Mouse (Mus musculus): ENCODE results near the gene Dennd4c. TPM values are rescaled to one million over a fixed set of nuclear protein-coding genes. Genes with fewer than 3 reads are reported as not detected.

Dennd4c gene
- polyA plus RNA-seq, 1 experiment from 2014 or later, result 10.3 TPM

DNA sequence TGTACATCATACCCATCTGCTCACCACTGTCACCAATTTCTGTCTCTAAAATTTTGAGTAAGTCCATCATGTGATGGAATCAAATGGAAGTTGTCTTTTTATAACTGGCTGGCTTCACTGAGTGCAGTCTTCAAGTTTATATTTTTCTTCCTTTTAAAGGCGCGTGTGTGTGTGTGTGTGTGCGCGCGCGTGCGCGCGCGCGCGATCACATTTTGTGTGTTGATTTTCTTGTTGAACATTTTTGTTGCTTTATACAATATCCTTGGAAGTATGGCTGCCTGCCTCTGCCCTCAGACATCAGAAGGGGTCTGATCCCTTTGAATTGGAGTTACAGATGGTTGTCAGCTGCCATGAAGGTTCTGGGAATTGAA, 109.7 kb downstream of the Dennd4c start:
- Histone ChIP-seq H3K27ac (ENCODE audit: low read depth, low read length) (no peak overlapping the region), H3K27me3 (ENCODE audit: control insufficient read depth, insufficient read depth, low read length) (no peaks in the 10 kb centered on the region), H3K4me1 (ENCODE audit: control insufficient read depth, insufficient read depth, low read length) (0 out of 2 replicates have a peak, but pooled peaks cover 7% of the 10 kb centered on the region), H3K9ac (ENCODE audit: low read depth, low read length) (peak overlapping the region; percentile 72; the same call in 1 of the 2 replicates), H3K4me3 (ENCODE audit: low read length) (peak overlapping the region; percentile 99), H3K36me3 (ENCODE audit: control insufficient read depth, insufficient read depth, low read length) (peaks cover 24% of the 10 kb centered on the region), H3K9me3 (ENCODE audit: control insufficient read depth, low read length) (no peaks in the 10 kb centered on the region), H3K4me2 (replicated peaks; ENCODE audit: low read depth, low read length) (peak overlapping the region; percentile 79)
- 51% methylated on average over 12 of the region's 12 CpGs for WGBS
- ATAC-seq (ENCODE audit: low FRiP score, low TSS enrichment), result no peak

DNA sequence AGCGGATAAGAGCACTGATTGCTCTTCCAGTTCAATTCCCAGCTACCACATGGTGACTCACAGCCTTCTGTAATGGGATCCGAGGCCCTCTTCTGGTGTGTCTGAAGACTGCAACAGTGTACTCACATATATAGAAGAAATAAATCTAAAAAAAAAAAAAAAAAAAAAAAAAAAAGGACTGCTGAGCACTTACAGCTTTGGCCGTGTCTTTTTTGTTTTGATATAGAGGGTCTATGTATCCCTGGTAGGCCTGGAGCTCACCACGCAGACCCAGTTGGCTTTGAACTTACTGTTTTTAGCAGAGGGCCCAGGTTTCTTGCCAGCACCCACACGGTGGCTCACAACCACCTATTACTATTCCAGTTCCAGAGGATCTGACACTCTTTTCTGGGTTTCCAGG, 115.7 kb downstream of the Dennd4c start:
- 91% methylated on average over 5 of the region's 5 CpGs for WGBS
- H3K4me3 ChIP-seq (ENCODE audit: low read length), result no peak overlapping the region
- H3K9me3 ChIP-seq (ENCODE audit: control insufficient read depth, low read length), result no peaks in the 10 kb centered on the region
- no peak overlapping the region for H3K27ac ChIP-seq (ENCODE audit: low read depth, low read length)
- H3K36me3 ChIP-seq (ENCODE audit: control insufficient read depth, insufficient read depth, low read length), result no peaks in the 10 kb centered on the region
- no peaks in the 10 kb centered on the region for H3K4me1 ChIP-seq (ENCODE audit: control insufficient read depth, insufficient read depth, low read length)
- ATAC-seq (ENCODE audit: low FRiP score, low TSS enrichment), result no peak
- H3K9ac ChIP-seq (ENCODE audit: low read depth, low read length), result no peak overlapping the region
- no peak overlapping the region for H3K4me2 ChIP-seq (replicated peaks; ENCODE audit: low read depth, low read length)
- H3K27me3 ChIP-seq (ENCODE audit: control insufficient read depth, insufficient read depth, low read length), result no peaks in the 10 kb centered on the region

DNA sequence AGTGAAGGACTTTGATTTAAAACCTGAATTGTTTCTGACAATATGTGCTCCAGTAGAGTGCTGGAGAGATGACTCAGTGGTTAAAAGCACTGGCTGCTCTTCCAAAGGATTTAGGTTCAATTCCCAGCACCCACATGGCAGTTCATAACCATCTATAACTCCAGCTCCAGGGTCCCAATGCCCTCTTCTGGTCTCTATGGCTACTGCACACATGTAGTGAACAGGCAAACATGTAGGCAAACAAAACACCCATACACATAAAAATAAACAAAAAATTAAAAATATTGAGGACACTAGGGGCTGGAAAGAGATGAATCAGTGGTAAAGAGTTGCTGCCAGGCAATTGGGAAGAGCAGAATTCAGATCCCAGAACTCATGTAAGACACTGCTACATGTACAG, 123.6 kb downstream of the Dennd4c start:
- H3K27ac ChIP-seq (ENCODE audit: low read depth, low read length), result no peak overlapping the region
- H3K9me3 ChIP-seq (ENCODE audit: control insufficient read depth, low read length), result no peaks in the 10 kb centered on the region
- H3K9ac ChIP-seq (ENCODE audit: low read depth, low read length), result no peak overlapping the region
- H3K27me3 ChIP-seq (ENCODE audit: control insufficient read depth, insufficient read depth, low read length), result peaks cover 7% of the 10 kb centered on the region; the same call in 1 of the 2 replicates
- ATAC-seq (ENCODE audit: low FRiP score, low TSS enrichment), result no peak
- H3K4me2 ChIP-seq (replicated peaks; ENCODE audit: low read depth, low read length), result no peak overlapping the region
- no peaks in the 10 kb centered on the region for H3K36me3 ChIP-seq (ENCODE audit: control insufficient read depth, insufficient read depth, low read length)
- 0 out of 2 replicates have a peak, but pooled peaks cover 10% of the 10 kb centered on the region for H3K4me1 ChIP-seq (ENCODE audit: control insufficient read depth, insufficient read depth, low read length)
- H3K4me3 ChIP-seq (ENCODE audit: low read length), result no peak overlapping the region

DNA sequence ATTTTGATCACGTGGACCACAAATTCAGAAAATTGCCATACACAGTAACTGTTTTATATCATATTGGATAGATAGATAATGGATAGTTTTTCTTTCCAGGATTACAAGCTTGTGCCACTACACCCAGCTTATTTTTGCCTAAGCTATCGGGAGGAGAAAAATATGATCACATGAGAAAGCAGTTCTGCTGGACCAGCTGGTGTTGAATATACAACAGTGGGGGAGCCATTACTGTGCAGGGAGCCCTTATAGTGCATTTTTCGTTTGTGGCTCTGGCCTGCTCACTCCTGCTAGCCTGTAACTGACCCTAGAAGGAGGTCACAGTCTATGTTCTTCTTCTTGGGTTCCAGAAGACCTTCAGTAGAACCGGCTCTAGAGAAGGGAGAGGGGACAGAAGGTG, 124.7 kb downstream of the Dennd4c start:
- Histone ChIP-seq H3K27me3 (ENCODE audit: control insufficient read depth, insufficient read depth, low read length) (peaks cover 7% of the 10 kb centered on the region; the same call in 1 of the 2 replicates), H3K4me1 (ENCODE audit: control insufficient read depth, insufficient read depth, low read length) (0 out of 2 replicates have a peak, but pooled peaks cover 10% of the 10 kb centered on the region), H3K27ac (ENCODE audit: low read depth, low read length) (no peak overlapping the region), H3K9ac (ENCODE audit: low read depth, low read length) (no peak overlapping the region), H3K9me3 (ENCODE audit: control insufficient read depth, low read length) (no peaks in the 10 kb centered on the region), H3K4me2 (replicated peaks; ENCODE audit: low read depth, low read length) (no peak overlapping the region), H3K36me3 (ENCODE audit: control insufficient read depth, insufficient read depth, low read length) (no peaks in the 10 kb centered on the region), H3K4me3 (ENCODE audit: low read length) (no peak overlapping the region)
- 60% methylated on average over 4 of the region's 4 CpGs for whole genome bisulfite sequencing
- no peak for ATAC-seq (ENCODE audit: low FRiP score, low TSS enrichment)

DNA sequence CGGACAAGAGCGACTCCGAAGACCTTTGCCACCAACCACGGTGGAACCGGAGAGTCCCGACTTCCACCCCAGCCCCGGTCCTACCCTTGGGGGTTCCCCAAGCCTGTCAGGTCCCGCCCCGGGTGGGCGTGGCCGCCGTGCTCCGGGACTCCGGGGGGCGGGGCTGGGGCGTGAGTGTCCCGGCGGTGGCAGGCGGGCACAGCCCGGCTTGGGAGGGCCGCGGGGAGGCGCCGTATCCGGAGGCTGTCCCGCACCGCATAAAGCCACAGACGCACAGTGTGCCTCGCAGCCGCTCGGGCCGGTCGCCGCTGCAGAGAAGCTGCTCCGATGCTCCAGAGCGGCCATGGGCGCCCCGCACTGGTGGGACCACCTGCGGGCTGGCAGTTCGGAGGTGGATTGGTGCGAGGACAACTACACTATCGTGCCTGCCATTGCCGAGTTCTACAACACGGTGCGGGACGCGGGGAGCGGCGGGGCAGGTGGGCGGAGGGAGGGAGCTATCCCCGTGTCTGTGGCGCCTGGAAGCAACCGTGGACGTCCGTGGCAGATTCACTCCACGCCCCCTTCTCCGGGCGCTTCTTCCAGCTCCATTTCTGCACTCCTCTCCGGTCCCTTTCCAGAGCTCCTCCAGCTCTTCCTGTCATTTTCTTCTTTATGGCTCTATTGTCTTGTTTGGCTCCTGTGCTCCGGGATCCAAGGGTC, 125.9 kb downstream of the Dennd4c start, which contains the start of gene Acer2:
Gene Acer2 (plus strand): TSS at position 251 of the 702 bp plus-strand sequence.
- Histone ChIP-seq H3K4me3 (ENCODE audit: low read length) (peak within 1 kb of the TSS; percentile 71), H3K27ac (ENCODE audit: low read depth, low read length) (no peak within 1 kb of the TSS), H3K27me3 (ENCODE audit: control insufficient read depth, insufficient read depth, low read length) (peaks cover 7% of the 10 kb centered on the region; the same call in 1 of the 2 replicates), H3K9ac (ENCODE audit: low read depth, low read length) (peak within 1 kb of the TSS; percentile 66), H3K4me2 (replicated peaks; ENCODE audit: low read depth, low read length) (peak within 1 kb of the TSS; percentile 94), H3K36me3 (ENCODE audit: control insufficient read depth, insufficient read depth, low read length) (no peaks in the 10 kb centered on the region), H3K9me3 (ENCODE audit: control insufficient read depth, low read length) (no peaks in the 10 kb centered on the region), H3K4me1 (ENCODE audit: control insufficient read depth, insufficient read depth, low read length) (0 out of 2 replicates have a peak, but pooled peaks cover 10% of the 10 kb centered on the region)
- peak; percentile 92 for ATAC-seq (ENCODE audit: low FRiP score, low TSS enrichment)
- under 1% methylated on average over 57 of the region's 60 CpGs for WGBS

DNA sequence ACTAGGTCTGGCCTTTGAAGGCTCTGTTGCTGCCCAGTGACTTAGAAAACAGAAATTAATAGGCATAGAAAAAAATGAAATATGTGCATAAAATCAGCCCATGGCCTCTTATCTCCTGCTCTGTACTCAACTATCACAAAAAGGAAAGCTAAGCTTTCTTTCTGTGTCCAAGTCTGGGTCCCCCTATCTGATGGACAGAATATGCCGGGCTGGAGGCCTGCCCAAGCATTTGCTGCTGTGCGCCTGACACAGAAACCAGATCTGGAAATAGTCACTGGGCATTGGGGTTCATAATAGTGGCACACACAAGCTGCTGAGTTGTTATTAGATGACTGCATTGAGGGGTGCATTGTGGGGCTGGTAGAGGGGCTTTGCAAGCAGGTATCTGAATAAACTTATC, 131.1 kb downstream of the Dennd4c start:
- Histone ChIP-seq H3K9me3 (ENCODE audit: control insufficient read depth, low read length) (no peaks in the 10 kb centered on the region), H3K9ac (ENCODE audit: low read depth, low read length) (no peak overlapping the region), H3K27ac (ENCODE audit: low read depth, low read length) (no peak overlapping the region), H3K36me3 (ENCODE audit: control insufficient read depth, insufficient read depth, low read length) (no peaks in the 10 kb centered on the region), H3K27me3 (ENCODE audit: control insufficient read depth, insufficient read depth, low read length) (peaks cover 7% of the 10 kb centered on the region; the same call in 1 of the 2 replicates), H3K4me2 (replicated peaks; ENCODE audit: low read depth, low read length) (no peak overlapping the region), H3K4me3 (ENCODE audit: low read length) (no peak overlapping the region), H3K4me1 (ENCODE audit: control insufficient read depth, insufficient read depth, low read length) (0 out of 2 replicates have a peak, but pooled peaks cover 10% of the 10 kb centered on the region)
- WGBS, result 88% methylated on average over 2 of the region's 2 CpGs
- no peak for ATAC-seq (ENCODE audit: low FRiP score, low TSS enrichment)

DNA sequence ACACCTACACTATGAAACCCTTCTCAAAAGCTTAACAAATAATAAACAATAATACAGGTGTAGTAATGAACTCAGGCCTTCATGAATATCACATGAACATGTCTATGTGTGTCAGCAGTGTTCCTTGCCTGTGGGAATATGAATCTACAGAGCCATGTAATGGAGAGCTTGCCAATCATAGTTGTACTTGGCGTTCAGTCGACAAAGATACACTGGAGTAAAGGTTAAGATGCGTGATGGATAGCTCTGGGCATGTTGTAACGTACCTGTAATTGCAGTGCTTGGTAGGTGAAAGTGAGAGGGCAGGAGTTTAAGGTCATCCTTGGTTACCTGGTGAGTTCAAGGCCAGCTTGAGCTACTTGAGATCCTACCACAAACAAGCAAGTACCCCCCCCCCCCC, 132.8 kb downstream of the Dennd4c start:
- H3K27me3 ChIP-seq (ENCODE audit: control insufficient read depth, insufficient read depth, low read length), result no peaks in the 10 kb centered on the region
- 88% methylated on average over 4 of the region's 4 CpGs for WGBS
- 0 out of 2 replicates have a peak, but pooled peaks cover under 1% of the 10 kb centered on the region for H3K4me1 ChIP-seq (ENCODE audit: control insufficient read depth, insufficient read depth, low read length)
- no peak overlapping the region for H3K9ac ChIP-seq (ENCODE audit: low read depth, low read length)
- H3K4me3 ChIP-seq (ENCODE audit: low read length), result no peak overlapping the region
- H3K9me3 ChIP-seq (ENCODE audit: control insufficient read depth, low read length), result no peaks in the 10 kb centered on the region
- H3K4me2 ChIP-seq (replicated peaks; ENCODE audit: low read depth, low read length), result no peak overlapping the region
- no peak overlapping the region for H3K27ac ChIP-seq (ENCODE audit: low read depth, low read length)
- H3K36me3 ChIP-seq (ENCODE audit: control insufficient read depth, insufficient read depth, low read length), result no peaks in the 10 kb centered on the region
- no peak for ATAC-seq (ENCODE audit: low FRiP score, low TSS enrichment)

DNA sequence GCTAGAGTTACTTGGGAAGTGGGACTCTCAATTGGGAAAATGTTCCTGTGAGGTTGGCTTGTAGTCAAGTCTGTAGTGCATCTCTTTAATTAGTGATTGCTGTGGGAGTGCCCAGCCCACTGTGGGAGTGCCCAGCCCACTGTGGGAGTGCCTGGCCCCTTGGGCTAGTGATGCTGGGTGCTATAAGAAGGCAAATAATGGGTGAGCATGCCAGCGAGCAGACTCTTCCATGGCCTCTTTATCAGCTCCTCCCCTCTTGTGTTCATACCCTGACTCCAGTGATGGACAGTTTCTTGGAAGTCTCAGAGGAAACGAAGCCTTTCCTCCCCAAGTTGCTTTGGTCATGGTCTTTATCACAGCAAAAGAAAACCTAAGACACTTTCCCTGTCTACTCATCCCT, 134.1 kb downstream of the Dennd4c start:
- Histone ChIP-seq H3K9me3 (ENCODE audit: control insufficient read depth, low read length) (no peaks in the 10 kb centered on the region), H3K27me3 (ENCODE audit: control insufficient read depth, insufficient read depth, low read length) (no peaks in the 10 kb centered on the region), H3K4me3 (ENCODE audit: low read length) (no peak overlapping the region), H3K4me2 (replicated peaks; ENCODE audit: low read depth, low read length) (no peak overlapping the region), H3K9ac (ENCODE audit: low read depth, low read length) (no peak overlapping the region), H3K4me1 (ENCODE audit: control insufficient read depth, insufficient read depth, low read length) (0 out of 2 replicates have a peak, but pooled peaks cover 4% of the 10 kb centered on the region), H3K36me3 (ENCODE audit: control insufficient read depth, insufficient read depth, low read length) (peaks cover 3% of the 10 kb centered on the region; the same call in 1 of the 2 replicates), H3K27ac (ENCODE audit: low read depth, low read length) (no peak overlapping the region)
- ATAC-seq (ENCODE audit: low FRiP score, low TSS enrichment), result no peak
- 42% methylated on average over 2 of the region's 2 CpGs for whole genome bisulfite sequencing

DNA sequence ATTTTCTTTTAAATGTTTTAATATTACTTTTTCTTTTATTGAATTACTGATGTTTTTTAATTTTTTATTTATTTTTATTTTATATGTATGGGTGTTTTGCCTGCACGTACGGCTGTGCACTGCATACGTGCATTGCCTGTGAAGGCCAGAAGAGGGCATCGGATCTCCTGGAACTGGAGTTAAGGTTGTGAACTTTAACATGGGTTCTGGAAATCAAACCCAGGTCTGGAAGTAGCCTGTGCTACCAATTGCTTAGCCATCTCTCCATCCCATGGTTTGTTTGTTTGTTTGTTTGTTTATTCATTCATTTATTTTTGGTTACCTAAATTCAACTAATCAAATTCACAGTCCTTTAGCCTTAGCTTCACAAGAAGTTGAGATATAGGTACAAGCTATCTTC, 136.6 kb downstream of the Dennd4c start:
- no peak overlapping the region for H3K4me3 ChIP-seq (ENCODE audit: low read length)
- 51% methylated on average over 4 of the region's 4 CpGs for WGBS
- H3K36me3 ChIP-seq (ENCODE audit: control insufficient read depth, insufficient read depth, low read length), result peaks cover 3% of the 10 kb centered on the region; the same call in 1 of the 2 replicates
- H3K9me3 ChIP-seq (ENCODE audit: control insufficient read depth, low read length), result no peaks in the 10 kb centered on the region
- no peak overlapping the region for H3K9ac ChIP-seq (ENCODE audit: low read depth, low read length)
- H3K27ac ChIP-seq (ENCODE audit: low read depth, low read length), result no peak overlapping the region
- peak; percentile 53; the same call in 1 of the 2 replicates for ATAC-seq (ENCODE audit: low FRiP score, low TSS enrichment)
- no peak overlapping the region for H3K4me2 ChIP-seq (replicated peaks; ENCODE audit: low read depth, low read length)
- 0 out of 2 replicates have a peak, but pooled peaks cover 4% of the 10 kb centered on the region for H3K4me1 ChIP-seq (ENCODE audit: control insufficient read depth, insufficient read depth, low read length)
- no peaks in the 10 kb centered on the region for H3K27me3 ChIP-seq (ENCODE audit: control insufficient read depth, insufficient read depth, low read length)

Measured in kidney, embryonic 14.5 days (tissue).